Mouse (Mus musculus) thymus, postnatal 10 days (tissue): ENCODE data around the gene Ly6g6c.

Source experiments
- DNase-seq, 2 experiments: peaks; one replicate each; pipeline ENCODE4 v3.0.0; 2021; ENCODE audit warnings: low spot score in 2 of 2

The Ly6g6c gene

GRCm38 (mm10) chr17:35115046-35116019 lies 50.1 kb downstream of the Ly6g6c start, which contains the start of gene Ly6g5b:
Gene Ly6g5b, minus strand, starts transcription at chr17:35115428.
- peak; percentile 32 to 61 for DNase-seq
